Mouse (Mus musculus) frontal cortex, postnatal 25 days (tissue): ENCODE measurements at regions not wholly inside any gene's neighbourhood (a gene's known extent, or its start where the extent isn't known, plus 50 kb on each side); places are given as distances from the start of the nearest gene placed in this dataset.
A peak's percentile ranks its signal among the peaks of the same experiment; 100 is the strongest.

Experiments used
- DNase-seq, 2 experiments: peaks; one replicate each; pipeline ENCODE4 v3.0.0; 2022; ENCODE audit warnings: low spot score in 2 of 2

DNA sequence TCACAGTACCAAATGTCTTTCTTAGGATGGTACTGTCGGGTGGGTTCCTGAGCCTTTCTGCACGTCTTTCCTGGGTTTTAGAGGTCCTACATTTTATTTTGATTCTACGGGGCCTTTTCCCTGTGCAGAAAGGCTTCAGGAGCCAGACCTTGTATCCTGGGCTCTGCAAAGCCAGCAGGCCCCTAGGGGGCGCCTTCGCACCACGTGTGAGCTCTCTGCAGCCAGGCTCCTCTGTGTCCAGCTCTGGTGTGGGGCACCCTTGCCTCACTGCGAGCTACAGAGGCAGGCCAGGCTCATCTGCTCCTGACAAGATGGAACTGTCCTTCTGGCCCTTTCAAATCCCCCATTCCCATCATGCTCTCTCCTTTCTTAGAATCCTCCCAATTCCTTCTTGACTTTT lies 53.3 kb upstream of the Usp3 start:
- peak; percentile 83 to 86 for DNase-seq

DNA sequence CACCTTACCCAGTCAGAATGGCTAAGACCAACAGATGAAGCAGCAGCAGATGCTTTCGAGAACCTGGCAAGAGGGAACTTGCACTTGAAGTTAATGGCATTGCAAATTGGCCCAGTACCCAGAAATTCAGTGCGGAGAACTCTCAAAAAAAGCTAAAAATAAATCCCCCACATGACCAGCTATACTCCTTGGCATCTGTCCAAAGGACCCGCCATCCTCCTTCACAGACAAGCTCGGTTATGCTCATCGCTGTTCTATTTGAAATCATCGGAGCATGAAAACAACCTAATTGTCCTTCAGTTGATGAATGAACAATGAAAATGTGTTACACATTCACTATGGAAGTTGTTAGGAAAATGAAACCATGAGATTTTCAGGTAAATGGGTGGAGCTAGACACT lies 58.4 kb upstream of the Usp3 start:
- DNase-seq = no peak

DNA sequence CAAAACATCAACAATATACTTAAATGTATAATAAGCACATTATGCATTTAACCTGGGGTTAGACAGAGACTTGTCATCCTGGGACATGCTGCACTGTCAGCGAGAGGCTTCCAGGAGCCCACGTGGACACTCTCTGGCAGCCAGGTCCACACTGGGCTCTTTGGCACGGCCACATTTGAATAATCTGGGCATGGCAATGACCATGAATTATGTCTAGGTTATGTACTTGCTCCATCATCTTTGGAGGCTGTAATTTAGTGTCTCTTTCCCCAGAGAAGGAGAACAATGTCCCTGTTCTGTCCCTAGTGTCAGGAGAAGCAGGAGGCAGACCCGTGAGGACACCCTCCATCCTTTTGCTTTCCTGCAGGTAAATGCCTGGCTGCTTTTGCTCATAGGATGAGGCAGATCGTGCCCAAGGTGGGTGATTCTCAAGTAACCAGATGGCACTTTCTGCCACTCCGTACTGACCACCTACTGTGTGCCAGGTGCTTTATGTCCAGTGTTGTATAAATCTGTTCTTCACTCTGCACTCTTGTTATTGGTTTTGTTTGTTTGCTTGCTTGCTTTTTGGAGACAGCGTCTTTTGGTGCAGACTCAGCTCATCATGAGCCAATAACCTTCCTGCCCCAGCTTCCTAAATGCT lies 56.2 kb upstream of the Car12 start:
- DNase-seq = no peak

GRCm38 (mm10) chr9:66658707-66659242 lies 54.7 kb upstream of the Car12 start:
- DNase-seq = no peak

DNA sequence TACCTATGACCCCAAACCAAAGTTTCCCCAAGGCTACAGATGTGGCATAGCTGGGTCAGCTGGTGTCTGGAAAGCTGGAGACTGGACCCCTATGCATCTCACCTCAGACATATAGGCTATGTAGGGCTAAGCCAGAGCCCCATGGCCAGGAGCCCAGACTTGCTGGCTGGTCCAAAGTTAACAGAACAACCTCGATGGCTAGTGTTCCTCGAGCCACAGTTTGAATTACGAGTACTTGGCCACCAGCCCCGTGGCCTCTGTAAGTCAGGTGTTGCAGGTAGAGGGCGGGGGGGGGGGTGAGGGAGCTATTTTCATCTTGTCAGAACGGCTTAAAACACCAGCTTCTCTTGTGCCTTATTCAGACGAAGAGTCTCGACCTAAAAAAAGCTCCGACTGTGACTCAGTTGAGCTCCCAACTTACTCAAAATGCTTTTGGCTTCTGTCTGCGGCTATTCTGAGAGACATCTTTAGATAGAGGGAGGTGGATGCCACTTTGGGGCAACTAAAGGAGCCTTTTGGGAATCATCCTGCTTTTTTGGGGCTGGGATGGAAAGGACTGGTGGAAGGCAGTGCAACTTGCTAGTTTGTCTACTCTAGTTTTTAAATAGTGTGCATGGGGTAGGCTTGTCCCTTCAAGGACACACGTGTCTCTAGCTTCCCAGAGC lies 53.6 kb upstream of the Car12 start:
- no peak for DNase-seq

- DNase-seq = no peak
Measured at GRCm38 (mm10) chr9:66661596-66661995, 51.9 kb upstream of the Car12 start.

- DNase-seq = no peak
Measured at GRCm38 (mm10) chr9:66662443-66662842, 51.0 kb upstream of the Car12 start.
